Mouse (Mus musculus): ENCODE results near the gene Cdk5r2.

DNA sequence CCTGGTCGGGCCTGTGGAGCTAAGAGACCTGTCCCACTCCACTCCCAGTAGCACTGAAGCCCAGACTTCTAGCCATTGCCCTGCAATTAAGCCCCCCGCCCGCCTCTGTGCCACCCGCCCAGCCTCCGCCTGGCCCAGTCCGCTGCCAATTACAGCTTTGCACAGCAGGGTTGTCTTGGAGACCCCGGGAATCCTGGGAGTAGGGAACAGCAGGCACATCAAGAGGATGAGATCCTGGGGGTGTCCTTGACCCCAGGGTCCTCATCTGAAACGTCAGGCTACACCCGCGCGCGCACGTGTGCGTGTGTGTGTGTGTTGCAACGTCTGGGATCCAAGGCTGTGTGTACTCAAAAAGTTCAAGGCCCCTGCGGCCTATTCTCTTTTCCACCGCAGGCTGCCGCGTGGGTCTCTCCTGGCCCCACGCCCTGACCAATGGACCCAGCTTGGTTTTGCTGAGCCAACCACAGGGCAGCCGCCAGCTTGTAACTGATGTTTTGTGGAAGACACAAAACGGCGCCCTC lies 47.1 kb upstream of the Cdk5r2 start:
- no peak for TF ChIP-seq CTCF (IDR thresholded peaks at IDR 0.05; ENCODE audit: insufficient read depth, low read length)
- no peak for TF ChIP-seq POLR2A (IDR thresholded peaks at IDR 0.05; ENCODE audit: borderline replicate concordance, extremely low read depth, low read depth, low read length)
